Mouse (Mus musculus) forebrain, embryonic 15.5 days (tissue): ENCODE data around the gene Arhgap10. TPM values are rescaled to one million over a fixed set of nuclear protein-coding genes. Genes with fewer than 3 reads are reported as not detected.

Experiments
- ATAC-seq: fragments of 200-750 bp; cut with Nextera tagmentation; replicated peaks from 2 replicates; pipeline ENCODE4 v1.8.0; 2017; ENCODE audit warnings: mild to moderate bottlenecking, moderate TSS enrichment, moderate library complexity
- H3K27ac ChIP-seq: fragments of 300-500 bp; sonication (generic); replicated peaks from 2 replicates; pipeline ENCODE4 v1.5.1; 2015; ENCODE audit warnings: mild to moderate bottlenecking, inconsistent platforms
- H3K27me3 ChIP-seq: fragments of 300-500 bp; sonication (generic); 2 replicates; pipeline ENCODE4 v1.6.1; 2015; ENCODE audit warnings: inconsistent platforms
- H3K36me3 ChIP-seq: fragments of 300-500 bp; sonication (generic); 2 replicates; pipeline ENCODE4 v1.6.1; 2015; ENCODE audit warnings: mild to moderate bottlenecking, inconsistent platforms
- H3K4me1 ChIP-seq: fragments of 300-500 bp; sonication (generic); 2 replicates; pipeline ENCODE4 v1.6.1; 2015; ENCODE audit warnings: inconsistent platforms
- H3K4me2 ChIP-seq: fragments of 300-500 bp; sonication (generic); replicated peaks from 2 replicates; pipeline ENCODE4 v1.6.1; 2015; ENCODE audit warnings: mild to moderate bottlenecking, inconsistent platforms
- H3K4me3 ChIP-seq: fragments of 300-500 bp; sonication (generic); 2 replicates; pipeline ENCODE4 v1.5.1; 2015; ENCODE audit warnings: mild to moderate bottlenecking, inconsistent platforms
- H3K9ac ChIP-seq: fragments of 300-500 bp; sonication (generic); replicated peaks from 2 replicates; pipeline ENCODE4 v1.6.1; 2015; ENCODE audit warnings: mild to moderate bottlenecking, inconsistent platforms
- H3K9me3 ChIP-seq: fragments of 300-500 bp; sonication (generic); 2 replicates; pipeline ENCODE4 v1.6.1; 2016; ENCODE audit warnings: inconsistent platforms
- WGBS: fragments of 180-500 bp; shearing (Covaris S2); methylation state at CpG from one replicate; pipeline ENCODE4 v1.1.7; 2015; ENCODE audit warnings: mixed read lengths; 5-methylcytosine and 5-hydroxymethylcytosine counted together
- polyA plus RNA-seq: library from polyadenylated mRNA; unstranded; fragments of >200 nt; fragmentation: Nextera tagmentation; extraction: Ambion mirVana; gene quantifications from 2 replicates; pipeline ENCODE4 v1.2.1, GENCODE M21; 2015

Arhgap10 gene
- polyA plus RNA-seq, 1 experiment from 2014 or later = 4.2 TPM

- Histone ChIP-seq H3K9ac (no peak overlapping the region), H3K4me1 (no peaks in the 10 kb centered on the region), H3K4me2 (no peak overlapping the region), H3K27me3 (no peaks in the 10 kb centered on the region), H3K4me3 (no peak overlapping the region), H3K36me3 (no peaks in the 10 kb centered on the region), H3K27ac (no peak overlapping the region), H3K9me3 (no peaks in the 10 kb centered on the region)
- WGBS = 97% methylated on average over 10 of the region's 10 CpGs
- no peak; the same call in 1 of the 2 replicates for ATAC-seq
Measured at GRCm38 (mm10) chr8:77491231-77491923, 26.4 kb downstream of the Arhgap10 start.

- no peaks in the 10 kb centered on the region for H3K36me3 ChIP-seq
- H3K4me2 ChIP-seq = no peak overlapping the region
- no peaks in the 10 kb centered on the region for H3K27me3 ChIP-seq
- WGBS = 72% methylated on average over 4 of the region's 4 CpGs
- no peak overlapping the region for H3K4me3 ChIP-seq
- no peaks in the 10 kb centered on the region for H3K9me3 ChIP-seq
- H3K9ac ChIP-seq = no peak overlapping the region
- no peak; the same call in 1 of the 2 replicates for ATAC-seq
- no peak overlapping the region for H3K27ac ChIP-seq
- no peaks in the 10 kb centered on the region for H3K4me1 ChIP-seq
Measured at GRCm38 (mm10) chr8:77490095-77490781, 27.5 kb downstream of the Arhgap10 start.

GRCm38 (mm10) chr8:77489235-77489634 is 28.5 kb downstream of the Arhgap10 start:
- H3K4me3 ChIP-seq = no peak overlapping the region
- H3K4me1 ChIP-seq = no peaks in the 10 kb centered on the region
- no peak overlapping the region for H3K27ac ChIP-seq
- H3K9ac ChIP-seq = no peak overlapping the region
- ATAC-seq = no peak
- WGBS = 89% methylated on average over 6 of the region's 6 CpGs
- no peak overlapping the region for H3K4me2 ChIP-seq
- H3K9me3 ChIP-seq = no peaks in the 10 kb centered on the region
- H3K36me3 ChIP-seq = no peaks in the 10 kb centered on the region
- H3K27me3 ChIP-seq = no peaks in the 10 kb centered on the region

- Histone ChIP-seq H3K27me3 (no peaks in the 10 kb centered on the region), H3K36me3 (no peaks in the 10 kb centered on the region), H3K4me2 (no peak overlapping the region), H3K4me1 (no peaks in the 10 kb centered on the region), H3K4me3 (no peak overlapping the region), H3K27ac (no peak overlapping the region), H3K9ac (no peak overlapping the region), H3K9me3 (no peaks in the 10 kb centered on the region)
- WGBS = 87% methylated on average over 4 of the region's 4 CpGs
- ATAC-seq = no peak
Measured at GRCm38 (mm10) chr8:77488215-77488606, 29.5 kb downstream of the Arhgap10 start.

GRCm38 (mm10) chr8:77487590-77488214 is 30.1 kb downstream of the Arhgap10 start:
- Histone ChIP-seq H3K4me1 (no peaks in the 10 kb centered on the region), H3K27ac (no peak overlapping the region), H3K4me3 (no peak overlapping the region), H3K9me3 (no peaks in the 10 kb centered on the region), H3K36me3 (no peaks in the 10 kb centered on the region), H3K4me2 (no peak overlapping the region), H3K27me3 (no peaks in the 10 kb centered on the region), H3K9ac (no peak overlapping the region)
- WGBS = 87% methylated on average over 10 of the region's 10 CpGs
- ATAC-seq = no peak

GRCm38 (mm10) chr8:77486749-77487148 is 31.0 kb downstream of the Arhgap10 start:
- WGBS = 86% methylated on average over 2 of the region's 2 CpGs
- Histone ChIP-seq H3K36me3 (no peaks in the 10 kb centered on the region), H3K27ac (no peak overlapping the region), H3K4me2 (no peak overlapping the region), H3K9ac (no peak overlapping the region), H3K9me3 (no peaks in the 10 kb centered on the region), H3K4me3 (no peak overlapping the region), H3K27me3 (no peaks in the 10 kb centered on the region), H3K4me1 (no peaks in the 10 kb centered on the region)
- ATAC-seq = no peak

- no peaks in the 10 kb centered on the region for H3K9me3 ChIP-seq
- H3K4me3 ChIP-seq = no peak overlapping the region
- no peak overlapping the region for H3K9ac ChIP-seq
- H3K36me3 ChIP-seq = no peaks in the 10 kb centered on the region
- no peaks in the 10 kb centered on the region for H3K4me1 ChIP-seq
- H3K27ac ChIP-seq = no peak overlapping the region
- no peaks in the 10 kb centered on the region for H3K27me3 ChIP-seq
- H3K4me2 ChIP-seq = no peak overlapping the region
- 74% methylated on average over 5 of the region's 5 CpGs for WGBS
- ATAC-seq = no peak
Measured at GRCm38 (mm10) chr8:77484817-77485216, 32.9 kb downstream of the Arhgap10 start.

- no peak overlapping the region for H3K4me3 ChIP-seq
- H3K4me2 ChIP-seq = no peak overlapping the region
- no peaks in the 10 kb centered on the region for H3K27me3 ChIP-seq
- ATAC-seq = no peak
- no peaks in the 10 kb centered on the region for H3K36me3 ChIP-seq
- no peak overlapping the region for H3K9ac ChIP-seq
- 55% methylated on average over 7 of the region's 7 CpGs for WGBS
- no peak overlapping the region for H3K27ac ChIP-seq
- no peaks in the 10 kb centered on the region for H3K4me1 ChIP-seq
- no peaks in the 10 kb centered on the region for H3K9me3 ChIP-seq
Measured at GRCm38 (mm10) chr8:77484266-77484665, 33.5 kb downstream of the Arhgap10 start.

GRCm38 (mm10) chr8:77483676-77484075 is 34.1 kb downstream of the Arhgap10 start:
- H3K9ac ChIP-seq = no peak overlapping the region
- ATAC-seq = no peak
- H3K36me3 ChIP-seq = no peaks in the 10 kb centered on the region
- H3K4me1 ChIP-seq = no peaks in the 10 kb centered on the region
- no peak overlapping the region for H3K27ac ChIP-seq
- no peaks in the 10 kb centered on the region for H3K27me3 ChIP-seq
- 92% methylated on average over 4 of the region's 4 CpGs for WGBS
- H3K4me3 ChIP-seq = no peak overlapping the region
- H3K9me3 ChIP-seq = no peaks in the 10 kb centered on the region
- no peak overlapping the region for H3K4me2 ChIP-seq

- Histone ChIP-seq H3K4me3 (no peak overlapping the region), H3K4me1 (no peaks in the 10 kb centered on the region), H3K36me3 (no peaks in the 10 kb centered on the region), H3K9me3 (no peaks in the 10 kb centered on the region), H3K27me3 (no peaks in the 10 kb centered on the region), H3K27ac (no peak overlapping the region), H3K4me2 (no peak overlapping the region), H3K9ac (no peak overlapping the region)
- ATAC-seq = no peak
- 75% methylated on average over 6 of the region's 6 CpGs for WGBS
Measured at GRCm38 (mm10) chr8:77481791-77482190, 36.0 kb downstream of the Arhgap10 start.

- no peak overlapping the region for H3K4me3 ChIP-seq
- no peaks in the 10 kb centered on the region for H3K4me1 ChIP-seq
- no peaks in the 10 kb centered on the region for H3K36me3 ChIP-seq
- H3K27ac ChIP-seq = no peak overlapping the region
- H3K9ac ChIP-seq = no peak overlapping the region
- H3K4me2 ChIP-seq = no peak overlapping the region
- no peaks in the 10 kb centered on the region for H3K9me3 ChIP-seq
- no peak for ATAC-seq
- H3K27me3 ChIP-seq = no peaks in the 10 kb centered on the region
- 84% methylated on average over 9 of the region's 9 CpGs for WGBS
Measured at GRCm38 (mm10) chr8:77479995-77480394, 37.8 kb downstream of the Arhgap10 start.

GRCm38 (mm10) chr8:77478913-77479273 is 38.9 kb downstream of the Arhgap10 start:
- no peak for ATAC-seq
- no peaks in the 10 kb centered on the region for H3K9me3 ChIP-seq
- H3K27me3 ChIP-seq = no peaks in the 10 kb centered on the region
- H3K4me3 ChIP-seq = no peak overlapping the region
- H3K4me1 ChIP-seq = no peaks in the 10 kb centered on the region
- WGBS = 37% methylated on average over 2 of the region's 2 CpGs
- H3K36me3 ChIP-seq = no peaks in the 10 kb centered on the region
- no peak overlapping the region for H3K4me2 ChIP-seq
- H3K27ac ChIP-seq = no peak overlapping the region
- H3K9ac ChIP-seq = no peak overlapping the region
